Mouse (Mus musculus) E14TG2a.4 (cell line): Measurements from ENCODE around the gene Rbfox1.

Experiments used
- CTCF ChIP-seq: conservative IDR thresholded peaks from 2 replicates; pipeline ENCODE4 v1.5.1; 2014; ENCODE audit warnings: low read length
- NANOG ChIP-seq: IDR thresholded peaks from 2 replicates; pipeline ENCODE4 v1.6.1; 2014; ENCODE audit warnings: borderline replicate concordance, low read length, mixed read lengths

- no peak for TF ChIP-seq CTCF
- no peak for TF ChIP-seq NANOG
Observed at GRCm38 (mm10) chr16:6149345-6149744, 264.2 kb downstream of the Rbfox1 start.
